Mouse (Mus musculus) fat pad, adult 2 months (tissue): Measurements from ENCODE around the gene Mcu.

Experiments
- DNase-seq: peaks from one replicate; pipeline ENCODE4 v3.0.0-alpha.2; 2011; ENCODE audit warnings: low read depth, low spot score; ENCODE audit errors: extremely low read depth

Gene Mcu

DNA sequence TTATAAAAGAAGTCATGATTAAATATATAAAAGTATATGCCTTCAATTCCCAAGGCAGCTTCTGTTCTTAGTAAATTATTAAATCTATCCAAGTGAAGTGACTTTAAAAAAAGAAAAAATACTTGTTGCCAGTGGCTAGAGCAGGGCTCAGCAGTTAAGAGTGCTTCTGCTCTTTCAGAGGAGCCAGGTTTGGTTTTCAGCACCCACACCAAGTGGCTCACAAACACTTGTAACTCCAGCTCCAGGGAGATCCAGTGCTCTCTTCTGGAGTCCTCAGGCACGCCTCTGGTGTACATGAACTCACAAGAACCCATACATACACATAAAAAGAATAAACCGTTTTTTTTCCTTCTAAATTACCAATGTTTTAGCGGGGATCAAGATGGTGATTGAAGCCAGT lies 116.3 kb downstream of the Mcu start:
- DNase-seq = no peak

GRCm38 (mm10) chr10:59497019-59497418 lies 119.5 kb downstream of the Mcu start:
- no peak for DNase-seq

- no peak for DNase-seq
Observed at GRCm38 (mm10) chr10:59494917-59495316, 121.6 kb downstream of the Mcu start.

GRCm38 (mm10) chr10:59494044-59494443 lies 122.4 kb downstream of the Mcu start:
- no peak for DNase-seq

DNA sequence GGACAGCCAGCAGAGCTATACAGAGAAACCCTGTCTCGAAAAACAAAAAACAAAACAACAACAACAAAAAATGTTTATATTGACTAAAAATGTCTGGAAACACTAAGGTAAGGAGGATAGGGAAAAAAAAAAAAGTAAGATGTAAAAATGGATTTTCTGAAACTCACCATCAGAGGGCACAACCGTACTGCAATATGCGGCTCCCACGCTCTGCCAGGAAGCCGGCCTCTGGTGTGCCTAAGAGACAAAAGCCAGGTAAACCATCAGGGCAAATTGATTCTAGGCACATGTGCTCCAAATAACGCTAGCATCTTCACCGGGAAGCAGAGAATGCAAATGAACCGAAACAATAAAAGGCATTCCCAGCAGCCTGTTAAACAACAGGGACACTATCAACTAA lies 125.6 kb downstream of the Mcu start:
- no peak for DNase-seq

DNA sequence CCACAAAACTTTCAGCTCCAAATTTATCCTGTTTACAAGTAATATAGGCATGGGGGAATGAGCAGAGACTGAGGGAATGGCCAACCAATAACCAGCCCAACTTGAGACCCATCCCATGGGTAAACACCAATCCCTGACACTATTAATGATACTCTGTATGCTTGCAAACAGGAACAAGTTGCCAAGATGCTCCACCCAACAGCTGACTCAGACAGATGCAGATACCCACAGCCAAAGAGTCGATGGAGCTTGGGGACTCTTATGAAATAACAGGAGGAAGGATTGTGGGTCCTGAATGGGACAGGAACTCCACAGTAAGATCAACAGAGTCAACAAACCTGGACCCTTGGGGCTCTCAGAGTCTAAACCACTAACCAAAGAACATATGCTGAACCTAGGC lies 127.1 kb downstream of the Mcu start:
- no peak for DNase-seq

GRCm38 (mm10) chr10:59487351-59487750 lies 129.1 kb downstream of the Mcu start:
- no peak for DNase-seq

GRCm38 (mm10) chr10:59484318-59484717 lies 132.2 kb downstream of the Mcu start:
- no peak for DNase-seq

GRCm38 (mm10) chr10:59481381-59481780 lies 135.1 kb downstream of the Mcu start:
- DNase-seq = no peak

- no peak for DNase-seq
Observed at GRCm38 (mm10) chr10:59470451-59470850, 146.0 kb downstream of the Mcu start.

DNA sequence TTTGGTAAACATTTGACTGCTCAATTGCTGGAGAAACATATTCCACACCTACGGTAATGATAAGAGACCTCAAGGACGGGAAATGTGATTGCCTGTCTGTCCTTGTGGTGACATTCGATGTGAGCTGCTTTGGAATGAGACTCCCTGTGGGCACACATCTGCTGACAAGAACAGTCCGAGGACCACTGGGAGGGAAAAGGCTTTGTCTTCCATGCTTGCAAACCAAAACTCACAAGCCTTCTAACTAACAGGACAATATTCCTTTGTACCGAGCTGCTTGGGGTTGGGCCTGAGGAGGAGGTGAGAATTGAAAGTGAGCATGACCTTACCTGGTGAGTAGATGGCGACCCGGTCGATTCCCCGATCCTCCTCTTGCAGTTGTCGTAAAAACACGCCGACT lies 149.2 kb downstream of the Mcu start:
- DNase-seq = no peak

DNA sequence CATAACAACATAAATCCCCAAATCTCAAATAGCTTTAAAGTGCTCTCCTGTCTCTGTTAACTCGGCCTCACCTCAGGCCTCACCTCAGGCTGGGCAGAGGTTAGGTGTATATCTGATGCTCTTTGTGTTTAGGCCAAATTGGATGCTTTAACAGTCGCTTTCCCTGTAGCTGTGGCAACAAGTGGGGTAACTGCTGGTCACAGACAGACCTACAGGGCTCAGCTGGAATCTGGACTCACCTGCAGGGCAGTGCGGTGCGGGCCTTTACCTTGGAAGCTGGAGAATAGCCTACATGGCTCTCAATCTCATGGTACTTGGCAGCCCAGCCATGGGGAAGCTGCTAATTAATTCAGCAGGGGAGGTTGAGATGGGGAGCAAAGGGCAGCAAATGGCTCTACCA lies 149.9 kb downstream of the Mcu start:
- DNase-seq = no peak

DNA sequence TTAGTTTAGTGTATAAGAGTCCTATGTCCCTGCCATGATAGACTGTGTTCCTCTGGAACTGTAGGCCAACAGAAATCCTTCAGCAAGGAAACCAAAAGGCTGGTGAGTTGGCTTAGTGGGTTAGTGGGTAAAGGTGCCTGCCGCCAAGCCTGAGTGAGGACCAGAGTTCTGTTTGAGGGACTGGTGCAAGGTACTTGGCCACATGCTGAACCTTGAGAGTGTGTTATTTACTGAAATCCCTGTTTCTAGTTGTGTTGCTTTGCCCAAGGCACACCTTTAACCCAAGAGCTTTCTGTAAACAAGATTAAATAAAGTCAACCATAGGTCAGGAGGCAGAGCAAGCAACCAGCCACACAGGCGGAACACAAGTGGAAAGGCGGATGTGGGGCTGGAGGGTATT lies 150.9 kb downstream of the Mcu start:
- no peak for DNase-seq

DNA sequence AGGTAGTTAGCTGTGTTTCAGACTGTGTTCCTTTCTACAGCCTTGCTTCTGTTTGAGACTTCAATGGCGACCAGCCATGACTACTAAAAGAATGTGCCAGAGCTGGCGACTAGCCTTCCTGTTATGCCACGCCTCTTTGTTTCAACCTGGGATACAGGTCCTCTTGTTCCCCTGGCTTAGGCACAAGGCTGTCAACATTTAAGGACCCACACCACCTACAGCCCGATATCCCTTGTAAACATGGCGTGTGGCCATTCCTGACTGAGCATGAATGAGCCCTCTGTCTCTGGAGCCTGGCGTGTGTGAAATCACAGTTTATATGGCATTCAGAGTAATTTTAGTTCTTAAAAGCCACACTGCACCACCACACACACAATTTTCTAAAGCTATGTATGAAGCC lies 154.2 kb downstream of the Mcu start:
- no peak for DNase-seq

- DNase-seq = no peak
Observed at GRCm38 (mm10) chr10:59459767-59460166, 156.7 kb downstream of the Mcu start.

DNA sequence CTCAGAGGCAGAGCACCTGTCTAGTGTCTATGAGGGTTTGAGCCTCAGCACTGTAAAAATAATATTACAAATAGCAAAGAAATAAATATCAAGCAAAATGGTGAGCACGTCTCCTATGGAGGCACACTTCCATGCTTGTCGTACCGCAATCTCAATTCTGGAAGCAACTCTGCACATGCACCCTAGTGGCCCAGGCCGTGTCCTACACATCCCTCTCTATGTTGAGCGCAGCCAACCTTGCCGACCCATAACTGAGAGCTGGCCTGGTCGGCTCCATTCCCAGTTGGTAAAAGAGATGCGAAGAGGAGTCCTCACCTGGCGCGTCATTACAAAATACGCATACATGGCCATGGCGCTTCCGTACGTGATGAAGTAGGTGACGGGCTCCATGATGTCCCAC lies 161.9 kb downstream of the Mcu start:
- no peak for DNase-seq

GRCm38 (mm10) chr10:59451839-59452238 lies 164.7 kb downstream of the Mcu start:
- no peak for DNase-seq

DNA sequence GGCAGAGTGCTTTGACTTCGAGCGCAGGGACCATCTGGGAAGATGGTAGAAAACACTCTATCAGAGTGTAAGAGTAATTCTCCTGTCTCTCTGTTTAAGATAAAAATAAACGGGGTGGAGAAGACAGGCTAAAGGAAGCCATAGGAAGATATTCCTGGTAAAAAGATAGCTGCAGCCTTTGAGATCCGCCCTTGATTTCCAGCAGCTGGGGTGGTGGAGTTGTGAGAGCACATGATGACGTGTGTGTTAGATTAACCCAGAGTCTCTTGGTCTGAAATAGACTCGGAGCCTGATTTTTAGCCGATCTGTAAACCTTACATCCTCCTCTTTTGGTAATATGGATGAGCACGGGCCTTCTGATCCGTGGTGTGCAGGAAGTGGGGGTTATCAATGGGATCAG lies 168.9 kb downstream of the Mcu start:
- DNase-seq = no peak

DNA sequence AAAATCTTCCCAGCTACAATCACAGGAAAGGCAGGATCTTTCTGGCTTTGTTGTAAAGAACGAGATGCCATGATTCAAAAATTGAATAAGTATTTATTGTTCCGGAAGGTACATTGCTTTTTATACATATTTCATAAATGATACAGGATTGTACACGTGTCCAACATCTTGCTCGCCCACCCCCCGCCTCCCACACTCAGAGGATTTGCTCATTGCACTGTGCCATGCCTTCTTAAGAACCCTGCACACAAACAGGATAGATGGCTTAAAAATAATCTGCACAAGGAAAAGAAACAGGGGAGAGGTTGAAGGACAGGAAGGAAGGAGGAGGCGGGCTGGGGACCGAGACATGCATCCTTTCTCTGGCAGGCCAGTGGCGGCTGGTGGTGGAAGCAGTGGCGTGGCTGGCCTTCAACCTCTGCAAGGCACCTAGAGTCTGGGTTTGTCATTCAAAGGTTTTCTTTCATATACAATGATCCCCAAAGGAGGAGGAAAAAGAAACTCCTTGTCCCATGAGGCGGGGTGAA lies 169.5 kb downstream of the Mcu start:
- DNase-seq = no peak

DNA sequence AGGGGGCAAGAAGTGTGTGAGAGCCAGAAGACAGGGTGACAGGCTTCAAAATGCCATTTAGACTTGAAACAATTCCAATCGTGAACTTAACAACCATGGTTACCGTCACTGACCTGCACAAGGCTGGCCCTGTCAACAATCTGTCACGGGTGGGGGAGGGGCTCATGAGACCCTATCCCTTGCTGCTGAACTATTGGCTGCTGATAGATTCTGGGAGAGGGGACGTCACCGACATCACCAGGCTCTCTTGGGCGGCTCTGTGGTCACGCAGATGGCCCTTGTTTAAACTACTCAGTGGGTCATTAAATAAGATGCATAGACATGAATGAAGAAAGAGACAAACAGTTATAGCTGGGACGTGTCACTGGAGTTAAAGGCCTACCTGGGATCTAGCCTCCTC lies 171.9 kb downstream of the Mcu start:
- no peak for DNase-seq

- DNase-seq = no peak
Observed at GRCm38 (mm10) chr10:59444106-59444505, 172.4 kb downstream of the Mcu start.

GRCm38 (mm10) chr10:59443212-59443611 lies 173.3 kb downstream of the Mcu start:
- DNase-seq = no peak

- DNase-seq = no peak
Observed at GRCm38 (mm10) chr10:59441735-59442134, 174.8 kb downstream of the Mcu start, which contains the start of gene Oit3. Gene Oit3 (minus strand): TSS chr10:59441778.

GRCm38 (mm10) chr10:59440177-59440576 lies 176.3 kb downstream of the Mcu start:
- DNase-seq = no peak
